Mouse (Mus musculus): Measurements from ENCODE around the gene Btbd35f30.
"Not testable (repeated sequence)": the region's sequence is repeated elsewhere in the genome, so short reads cannot be mapped to it uniquely, and the experiment has no call there.

Gene Btbd35f30

DNA sequence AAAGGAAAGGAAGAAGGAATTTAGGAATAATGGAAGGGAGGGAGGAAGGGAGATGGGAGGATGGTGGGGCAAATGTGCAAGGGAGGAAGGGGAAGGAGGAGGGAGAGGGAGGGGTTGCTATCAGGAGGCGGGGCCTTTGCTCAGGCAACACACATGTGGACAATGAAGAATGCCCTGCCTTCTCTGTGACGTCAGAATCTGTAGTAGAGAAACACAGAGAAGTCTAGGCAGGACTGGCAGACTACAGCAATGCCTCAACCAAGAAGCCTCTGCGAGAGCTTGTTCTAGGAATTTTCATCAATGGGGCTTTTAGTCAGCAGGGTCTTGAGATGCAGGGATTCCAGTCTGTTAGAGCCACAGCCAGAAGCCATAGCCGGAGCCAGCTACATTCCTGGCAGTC is at the start of gene Btbd35f30:
Gene Btbd35f30 (plus strand): TSS at position 301 of the 400 bp plus-strand sequence.
- in situ Hi-C loops (cut with MboI) = not testable (repeated sequence)

DNA sequence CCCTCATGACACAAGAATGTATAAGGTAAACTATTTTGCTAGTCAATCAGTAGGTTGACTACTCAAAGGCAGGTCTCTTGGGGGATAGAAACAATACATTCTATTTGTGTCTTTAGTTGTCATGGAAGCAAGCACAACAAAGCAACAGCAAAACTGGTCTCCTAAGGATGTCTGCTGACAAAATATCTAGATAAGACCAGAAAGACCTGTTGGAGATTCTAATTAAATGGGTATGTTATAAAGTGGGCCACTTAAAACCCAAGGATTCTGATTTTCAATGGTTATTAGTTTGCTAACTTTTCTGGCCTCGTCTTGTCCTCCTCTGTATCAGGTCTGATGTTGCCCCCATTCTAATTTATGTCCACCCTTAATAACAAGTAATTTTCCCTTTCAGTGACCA is 47.0 kb downstream of the Btbd35f30 start, which contains the start of gene Gm21789:
Gene Gm21789 (plus strand): TSS at position 301 of the 400 bp plus-strand sequence.
- in situ Hi-C loops (cut with MboI) = not testable (repeated sequence)
